Mouse (Mus musculus): ENCODE results near the gene Tsnaxip1. TPM values are rescaled to one million over a fixed set of nuclear protein-coding genes. Genes with fewer than 3 reads are reported as not detected.

The Tsnaxip1 gene
- total RNA-seq, 1 experiment from 2014 or later = not detected

Other genes with a start within 250 kb of the Tsnaxip1 start
- 11.7 and 18.1 TPM in 2 replicates for gene Ripor1, start 222.5 kb upstream of the Tsnaxip1 start, total RNA-seq (2017)
- gene Ctcf, start 191.2 kb upstream of the Tsnaxip1 start, total RNA-seq (2017) = 116 and 202 TPM in 2 replicates
- not detected in 2 replicates for gene Agrp, start 190.3 kb upstream of the Tsnaxip1 start, total RNA-seq (2017)
- gene Carmil2, start 141.5 kb upstream of the Tsnaxip1 start, total RNA-seq (2017) = 14.7 and 15.1 TPM in 2 replicates
- gene Acd, start 126.6 kb upstream of the Tsnaxip1 start, total RNA-seq (2017) = 13.9 and 26.7 TPM in 2 replicates
- 22.8 and 66.2 TPM in 2 replicates for gene Pard6a, start 126.6 kb upstream of the Tsnaxip1 start, total RNA-seq (2017)
- gene 4933405L10Rik, start 120.1 kb upstream of the Tsnaxip1 start, total RNA-seq (2017) = 1.2 TPM in 1 of 2 replicates, not detected in the other
- gene Enkd1, start 119.5 kb upstream of the Tsnaxip1 start, total RNA-seq (2017) = 16.1 and 17.6 TPM in 2 replicates
- gene Gfod2, start 69.1 kb upstream of the Tsnaxip1 start, total RNA-seq (2017) = 1.6 and 5.8 TPM in 2 replicates
- 7.1 and 10.3 TPM in 2 replicates for gene Ranbp10, start 381 bp upstream of the Tsnaxip1 start, total RNA-seq (2017)
- 14.3 and 14.6 TPM in 2 replicates for gene Cenpt, start 25.5 kb downstream of the Tsnaxip1 start, total RNA-seq (2017)
- 25.8 and 28.3 TPM in 2 replicates for gene Thap11, start 27.4 kb downstream of the Tsnaxip1 start, total RNA-seq (2017)
- gene Nutf2, start 32.8 kb downstream of the Tsnaxip1 start, total RNA-seq (2017) = 58.5 and 70.2 TPM in 2 replicates
- gene Edc4, start 53.1 kb downstream of the Tsnaxip1 start, total RNA-seq (2017) = 23.4 and 40.6 TPM in 2 replicates
- gene Nrn1l, start 65.8 kb downstream of the Tsnaxip1 start, total RNA-seq (2017) = not detected in 2 replicates
- gene Pskh1, start 72.7 kb downstream of the Tsnaxip1 start, total RNA-seq (2017) = 23.3 and 27.5 TPM in 2 replicates
- not detected in 2 replicates for gene Ctrl, start 106.1 kb downstream of the Tsnaxip1 start, total RNA-seq (2017)
- 38.8 and 79.5 TPM in 2 replicates for gene Psmb10, start 110.7 kb downstream of the Tsnaxip1 start, total RNA-seq (2017)
- not detected in 2 replicates for gene Lcat, start 115.7 kb downstream of the Tsnaxip1 start, total RNA-seq (2017)
- 1.4 and 8.0 TPM in 2 replicates for gene Slc12a4, start 138.4 kb downstream of the Tsnaxip1 start, total RNA-seq (2017)
- not detected in 2 replicates for gene Dpep3, start 151.7 kb downstream of the Tsnaxip1 start, total RNA-seq (2017)
- gene Dus2, start 163.6 kb downstream of the Tsnaxip1 start, total RNA-seq (2017) = 5.0 and 14.4 TPM in 2 replicates
- not detected in 2 replicates for gene Dpep2nb, start 178.2 kb downstream of the Tsnaxip1 start, total RNA-seq (2017)
- 10.1 and 12.8 TPM in 2 replicates for gene Ddx28, start 184.2 kb downstream of the Tsnaxip1 start, total RNA-seq (2017)
- gene Nfatc3, start 231.1 kb downstream of the Tsnaxip1 start, total RNA-seq (2017) = 34.5 and 42.0 TPM in 2 replicates

All from hematopoietic stem cell, adult 5-6 weeks (primary cell).